Mouse (Mus musculus) gastrocnemius, postnatal 4 days (tissue): Measurements from ENCODE around the gene Thra. TPM values are rescaled to one million over a fixed set of nuclear protein-coding genes. Genes with fewer than 3 reads are reported as not detected.

Experiments used
- DNase-seq, 2 experiments: peaks; one replicate each; pipeline ENCODE4 v3.0.0; 2021 to 2022; ENCODE audit warnings: low spot score in 2 of 2, mixed read lengths in 2 of 2
- total RNA-seq, 2 experiments: library from RNA; stranded (reverse); gene quantifications; 2 replicates each; pipeline ENCODE4 v1.2.3; 2021

The Thra gene
- total RNA-seq, 2 experiments from 2014 or later: 225 TPM

DNA sequence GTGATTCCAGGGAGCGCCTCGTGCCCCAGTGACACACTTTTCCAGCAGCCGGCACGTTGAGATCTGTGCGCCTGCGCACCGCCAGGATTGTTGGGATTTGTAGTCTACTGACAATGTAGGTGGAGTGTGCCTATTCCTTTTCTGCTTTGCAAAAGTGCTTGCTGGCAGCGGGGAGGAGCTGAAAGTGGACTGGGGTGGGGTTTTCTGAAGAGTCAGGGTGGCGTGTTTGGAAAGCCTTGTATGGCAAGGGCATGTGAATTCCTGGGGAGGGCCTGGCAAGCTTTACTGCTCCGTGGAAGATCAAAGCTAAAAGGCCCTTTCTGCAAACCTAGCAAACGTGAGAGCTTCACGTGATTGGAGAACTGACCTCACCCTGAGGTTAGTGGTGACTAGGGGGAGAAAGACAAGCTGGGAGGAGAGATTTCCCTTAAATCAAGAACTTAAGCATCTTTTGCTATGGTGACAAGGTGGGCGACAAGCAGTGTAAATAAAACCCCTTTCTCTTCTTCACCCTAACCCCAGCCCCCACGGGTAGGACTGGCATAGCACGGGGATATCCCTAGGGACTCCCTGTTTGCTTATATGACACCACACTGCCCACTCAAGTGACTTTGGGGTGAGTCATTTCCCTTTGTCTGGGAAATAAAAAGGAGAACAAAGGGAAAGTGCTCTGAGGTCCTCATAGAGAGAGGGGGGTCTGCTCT, 35.1 kb downstream of the Thra start:
- DNase-seq: peak; percentile 93 to 96

DNA sequence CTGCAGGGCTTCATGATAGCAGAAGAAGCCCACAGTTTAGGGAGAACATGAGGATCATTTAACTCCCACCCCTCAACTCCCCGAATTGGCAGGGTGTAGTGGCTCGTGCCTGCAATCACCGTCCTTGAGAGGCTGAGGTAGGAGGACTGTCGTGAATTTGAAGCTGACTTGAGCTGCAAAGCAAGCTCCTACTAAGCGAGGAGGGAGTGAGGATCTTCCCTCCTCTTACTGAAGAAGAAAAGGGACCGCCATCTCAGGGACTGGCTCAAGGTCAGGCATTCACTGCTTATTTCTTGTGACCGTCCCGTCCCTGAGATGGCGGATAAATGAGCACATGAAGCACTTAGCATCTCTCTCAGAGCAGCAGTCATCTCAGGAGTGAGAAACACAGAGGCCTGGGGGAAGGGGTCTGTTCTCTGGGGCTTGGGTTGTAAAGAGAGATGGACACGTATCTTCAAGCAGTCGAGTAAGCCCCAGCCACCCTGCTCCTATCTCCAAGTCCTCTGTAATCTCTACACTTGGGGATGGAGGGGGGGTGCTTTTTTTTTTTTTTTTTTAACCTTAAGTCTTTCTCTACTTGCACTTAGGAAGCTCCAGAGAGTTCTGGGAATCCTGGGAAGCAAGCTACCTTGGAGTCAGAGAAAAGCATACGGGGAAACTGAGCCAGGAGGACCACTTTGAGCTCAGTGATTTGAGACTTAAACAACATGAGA, 35.8 kb downstream of the Thra start:
- no peak for DNase-seq

DNA sequence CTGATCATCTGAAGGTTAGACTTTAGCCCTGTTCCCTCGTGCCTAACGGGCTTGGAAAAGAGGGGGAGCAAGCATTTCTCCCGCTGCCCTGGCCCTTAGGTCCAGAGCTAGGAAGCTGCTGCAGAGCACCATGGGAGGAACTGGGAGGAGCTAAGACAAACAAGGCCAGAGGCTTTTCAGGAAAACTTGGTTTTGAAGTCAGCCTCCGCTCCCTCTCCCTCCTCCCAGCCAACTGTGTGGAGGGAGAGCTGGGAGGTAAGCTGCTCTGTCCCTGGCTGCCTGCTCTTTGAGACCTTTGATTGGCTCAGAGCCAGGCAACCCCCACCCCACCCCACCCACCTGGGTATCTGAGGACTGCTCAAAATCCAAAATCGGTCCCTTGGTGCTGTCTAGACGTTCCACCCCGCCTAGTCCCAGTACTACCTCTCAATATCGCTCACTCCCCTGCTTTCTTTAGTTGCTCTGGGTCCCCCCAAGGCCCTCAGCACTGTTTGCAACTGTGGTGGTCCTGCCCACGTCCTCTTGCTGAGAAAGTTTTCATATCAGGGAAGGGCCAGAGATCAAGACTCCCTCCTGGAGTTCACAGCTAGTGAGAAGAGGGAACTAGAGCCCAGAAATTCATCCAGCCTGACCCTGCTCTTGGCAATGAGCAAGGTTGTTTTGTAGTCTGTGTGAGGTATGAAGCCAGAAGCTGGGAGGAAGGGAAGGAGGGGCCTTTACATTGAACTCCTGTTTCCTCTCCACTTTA, 36.6 kb downstream of the Thra start:
- peak in 1 of 2 experiments; percentile 40 for DNase-seq

- DNase-seq: no peak
Measured at GRCm38 (mm10) chr11:98777888-98778287, 37.5 kb downstream of the Thra start.

GRCm38 (mm10) chr11:98781851-98782512, 41.5 kb downstream of the Thra start:
- DNase-seq: peak in 1 of 2 experiments; percentile 78

- DNase-seq: peak in 1 of 2 experiments; percentile 42
Measured at GRCm38 (mm10) chr11:98782651-98783235, 42.3 kb downstream of the Thra start.

DNA sequence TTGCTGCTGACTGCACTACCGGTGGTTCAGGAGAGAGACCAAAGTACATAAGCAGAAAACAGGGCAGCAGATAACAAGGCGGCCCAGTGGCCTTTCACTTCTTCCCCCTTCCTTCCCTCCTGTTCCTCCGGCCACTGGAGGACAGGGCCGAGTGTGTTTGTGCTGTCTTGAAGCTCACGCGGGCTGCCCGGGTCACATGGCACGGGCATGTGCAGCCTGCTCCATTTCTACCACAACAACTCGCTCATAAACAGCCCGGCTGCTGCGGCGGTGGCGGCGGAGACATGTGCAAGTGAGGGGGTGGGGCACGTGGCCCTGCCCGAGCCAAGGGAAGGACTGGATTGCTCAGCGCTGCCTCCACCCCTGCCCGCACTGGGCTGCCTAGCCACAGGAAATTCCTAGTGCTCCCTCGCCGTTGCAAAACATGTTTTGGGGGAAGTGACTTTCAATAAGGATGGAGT, 42.8 kb downstream of the Thra start:
- DNase-seq: peak; percentile 92 to 95

- DNase-seq: no peak
Measured at GRCm38 (mm10) chr11:98784139-98784538, 43.7 kb downstream of the Thra start.

DNA sequence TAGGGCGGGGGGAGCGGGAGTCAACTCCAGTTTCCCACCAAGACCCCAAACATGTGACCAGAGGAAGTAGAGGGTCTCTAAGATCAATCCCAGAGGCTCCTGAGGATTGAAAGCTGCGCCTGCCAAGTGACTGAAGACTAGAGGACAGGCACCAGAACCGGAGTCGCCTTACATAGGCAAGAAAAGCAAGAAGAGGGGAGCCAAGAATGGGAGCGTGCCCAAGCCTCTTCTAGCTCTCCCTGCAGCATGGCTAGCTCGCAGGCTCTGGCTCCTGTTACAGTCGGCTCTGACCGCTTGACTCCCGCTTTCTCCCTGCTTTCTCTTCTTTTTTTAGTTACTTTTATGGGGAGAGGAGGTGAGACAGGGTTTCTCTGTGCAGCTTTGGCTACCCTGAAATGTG, 44.8 kb downstream of the Thra start:
- peak in 1 of 2 experiments; percentile 68 for DNase-seq

DNA sequence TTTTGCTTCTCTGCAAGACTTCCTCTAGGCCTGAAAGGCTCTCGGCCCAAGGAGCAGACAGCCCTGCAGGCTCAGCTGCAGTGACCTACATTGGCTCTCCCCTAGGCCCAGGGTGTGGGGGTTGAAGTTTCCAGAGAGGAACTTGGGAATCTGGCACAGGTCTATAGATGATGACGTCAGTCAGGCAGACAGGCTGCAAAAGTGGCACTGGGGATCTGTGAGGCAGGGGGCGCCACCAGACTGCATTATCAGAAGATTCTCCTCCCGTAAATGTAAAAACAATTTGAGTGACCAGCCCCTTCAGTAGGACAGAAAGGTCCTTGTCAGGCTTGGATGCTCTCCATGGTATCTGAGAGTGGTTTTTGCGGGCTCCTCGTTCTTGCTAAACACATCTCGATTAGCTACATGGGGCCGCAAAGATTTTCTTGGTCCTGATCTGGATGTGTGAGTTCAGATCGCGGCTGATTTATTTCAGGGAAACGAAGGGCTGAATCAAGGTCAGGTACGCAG, 45.4 kb downstream of the Thra start:
- peak in 1 of 2 experiments; percentile 87 for DNase-seq

DNA sequence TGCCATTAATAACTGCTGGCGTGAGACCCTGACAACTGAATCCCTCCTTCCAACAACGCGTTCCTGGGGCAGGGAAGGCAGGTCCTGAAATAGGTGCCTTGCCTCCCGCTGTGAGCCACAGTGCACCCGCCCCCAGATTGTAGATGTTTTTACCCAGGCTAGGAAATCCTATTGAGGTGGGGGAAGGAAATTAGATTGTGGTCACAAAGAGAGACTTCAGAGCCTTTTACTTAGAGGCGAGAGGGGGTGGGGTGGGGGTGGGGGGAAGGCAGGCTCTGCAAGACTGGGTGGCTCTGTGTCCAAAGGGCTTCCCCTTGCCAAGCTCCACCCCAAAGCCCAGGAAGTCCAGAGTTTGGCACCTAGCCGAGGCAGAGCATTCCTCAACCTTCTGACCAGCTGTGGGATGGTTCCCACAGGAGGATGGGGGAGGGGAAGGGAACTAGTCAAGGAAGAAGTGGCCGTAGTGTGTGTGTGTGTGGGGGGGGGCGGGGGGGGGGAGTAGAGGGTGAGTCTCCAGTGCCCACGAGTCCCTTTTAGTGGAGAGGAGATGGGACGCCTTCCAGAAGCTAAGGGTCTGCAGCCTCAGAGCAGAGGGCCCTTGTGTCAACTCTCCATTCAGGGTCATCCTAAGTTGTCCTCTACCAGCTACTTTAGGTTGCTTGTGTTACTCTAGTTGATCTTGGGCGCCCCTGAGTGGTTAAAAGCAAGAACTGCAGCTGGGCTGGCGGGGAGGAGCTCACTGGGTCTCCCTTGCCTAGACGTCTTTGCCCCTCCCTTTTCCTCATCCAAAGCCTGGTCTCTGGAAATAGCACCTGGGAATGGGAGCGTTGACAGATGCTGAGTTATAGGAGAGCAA, 46.1 kb downstream of the Thra start:
- DNase-seq: peak; percentile 90 to 98

DNA sequence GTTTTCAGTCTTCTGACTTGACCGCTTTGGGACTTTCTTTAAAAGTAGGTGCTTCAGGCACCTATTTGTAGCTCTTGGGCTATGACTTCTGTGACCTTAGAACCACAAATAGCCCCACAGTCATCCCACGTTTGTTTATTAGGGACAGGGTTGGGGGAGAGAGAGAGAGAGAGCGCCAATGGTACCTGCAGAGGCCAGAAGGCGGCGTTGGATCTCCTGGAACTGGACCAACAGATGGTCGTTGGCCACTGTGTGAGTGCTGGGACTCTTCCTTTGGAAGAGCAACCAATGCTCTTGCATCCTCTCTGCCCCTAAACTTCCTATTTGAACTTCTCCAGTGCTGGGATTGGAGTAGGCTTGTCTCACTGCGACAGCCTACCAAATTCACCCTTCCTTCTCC, 46.8 kb downstream of the Thra start:
- peak in 1 of 2 experiments; percentile 50 for DNase-seq

GRCm38 (mm10) chr11:98787691-98788090, 47.3 kb downstream of the Thra start:
- no peak for DNase-seq

GRCm38 (mm10) chr11:98788139-98788538, 47.7 kb downstream of the Thra start:
- DNase-seq: no peak

- peak in 1 of 2 experiments; percentile 84 for DNase-seq
Measured at GRCm38 (mm10) chr11:98788550-98789218, 48.2 kb downstream of the Thra start.

- DNase-seq: no peak
Measured at GRCm38 (mm10) chr11:98789219-98789807, 48.9 kb downstream of the Thra start.

- no peak for DNase-seq
Measured at GRCm38 (mm10) chr11:98789824-98790223, 49.4 kb downstream of the Thra start.

GRCm38 (mm10) chr11:98790631-98791205, 50.3 kb downstream of the Thra start:
- DNase-seq: no peak
